Mouse (Mus musculus): Measurements from ENCODE around the gene Pycr2.

GRCm38 (mm10) chr1:180863606-180864005 lies 40.5 kb upstream of the Pycr2 start:
- TF ChIP-seq CTCF (IDR thresholded peaks at IDR 0.05; ENCODE audit: control insufficient read depth, insufficient read depth, insufficient replicate concordance, low read depth, low read length) (peak; percentile 42; the same call in 1 of the 2 replicates), POLR2A (IDR thresholded peaks at IDR 0.05; ENCODE audit: control insufficient read depth, low read depth, low read length) (no peak)

Data from testis, adult 2 months (tissue).